Mouse (Mus musculus): ENCODE results near the gene Trim25.

Gene Trim25

DNA sequence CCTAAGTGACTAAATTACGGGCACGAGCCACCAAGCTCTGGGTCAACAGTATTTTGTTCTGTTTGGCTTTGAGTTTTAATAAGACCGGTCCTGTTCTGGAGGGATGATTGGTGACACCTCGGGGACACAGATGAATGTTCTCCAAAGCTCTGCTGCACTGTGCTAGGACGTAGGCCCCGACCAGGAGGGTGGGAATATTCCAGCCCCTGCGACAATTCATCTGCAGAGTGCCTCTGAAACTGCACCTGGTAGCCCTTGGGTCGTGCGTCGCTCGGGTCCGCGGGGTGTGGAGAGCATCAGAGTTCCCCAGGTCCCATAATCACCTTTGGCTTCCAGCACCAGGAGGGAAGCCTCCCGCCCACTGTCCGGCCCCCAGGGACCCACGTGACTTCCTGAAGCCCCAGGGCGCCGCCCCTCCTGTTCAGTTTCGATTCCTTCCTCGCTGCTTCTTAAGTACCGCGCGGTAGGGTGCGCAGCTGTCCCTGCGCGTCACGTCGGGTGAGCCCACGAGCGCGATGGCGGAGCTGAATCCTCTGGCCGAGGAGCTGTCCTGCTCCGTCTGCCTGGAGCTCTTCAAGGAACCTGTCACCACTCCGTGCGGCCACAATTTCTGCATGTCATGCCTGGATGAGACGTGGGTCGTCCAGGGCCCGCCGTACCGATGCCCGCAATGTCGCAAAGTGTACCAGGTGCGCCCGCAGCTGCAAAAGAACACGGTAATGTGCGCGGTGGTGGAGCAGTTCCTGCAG, at the start of gene Trim25:
Trim25 (plus strand) TSS at position 403 of the 749 bp plus-strand sequence.
- peak; percentile 73 for DNase-seq (ENCODE audit: low spot score)

GRCm38 (mm10) chr11:88949802-88950639, 49.2 kb upstream of the Trim25 start:
- no peak for DNase-seq (ENCODE audit: low spot score)

GRCm38 (mm10) chr11:88950640-88951250, 48.4 kb upstream of the Trim25 start:
- DNase-seq (ENCODE audit: low spot score): no peak

GRCm38 (mm10) chr11:88951576-88951975, 47.6 kb upstream of the Trim25 start:
- no peak for DNase-seq (ENCODE audit: low spot score)

GRCm38 (mm10) chr11:88952117-88952516, 47.1 kb upstream of the Trim25 start:
- no peak for DNase-seq (ENCODE audit: low spot score)

DNA sequence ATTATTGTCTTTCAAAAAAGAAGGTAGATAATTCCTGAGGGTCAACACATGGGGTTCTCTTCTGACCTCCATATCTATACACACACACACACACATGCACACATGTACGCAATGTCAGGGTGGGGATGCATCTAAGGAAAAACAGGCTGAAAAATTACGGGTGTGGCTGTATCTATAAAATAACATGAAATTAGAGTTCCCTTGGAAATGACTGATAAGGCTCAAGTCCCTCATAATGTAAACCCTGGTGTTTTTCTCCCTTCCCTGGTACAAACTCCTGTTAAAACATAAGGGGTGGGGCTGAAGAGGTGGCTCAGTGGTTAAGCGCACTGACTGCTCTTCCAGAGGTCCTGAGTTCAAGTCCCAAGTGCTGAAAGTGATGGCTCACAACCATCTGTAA, 45.6 kb upstream of the Trim25 start:
- DNase-seq (ENCODE audit: low spot score): no peak

DNA sequence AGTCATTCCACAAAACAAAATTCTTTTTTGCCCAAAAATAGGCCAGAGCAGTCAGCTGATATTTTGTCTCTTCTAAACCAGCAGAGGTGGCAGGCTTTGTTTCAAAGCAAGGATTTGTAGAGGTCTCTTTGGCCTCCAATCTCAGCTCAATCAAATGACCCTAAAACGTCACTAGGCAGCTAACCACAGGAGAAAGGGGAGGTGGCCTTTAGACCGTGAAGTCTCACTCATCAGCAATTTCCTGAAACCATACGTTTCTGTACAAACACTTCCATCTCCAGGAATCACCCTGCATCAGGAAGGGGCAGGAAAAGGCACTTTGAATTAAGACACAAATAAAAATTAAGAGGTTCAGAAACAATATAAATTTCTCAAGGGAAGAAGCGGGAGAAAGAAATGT, 44.4 kb upstream of the Trim25 start:
- DNase-seq (ENCODE audit: low spot score): no peak

DNA sequence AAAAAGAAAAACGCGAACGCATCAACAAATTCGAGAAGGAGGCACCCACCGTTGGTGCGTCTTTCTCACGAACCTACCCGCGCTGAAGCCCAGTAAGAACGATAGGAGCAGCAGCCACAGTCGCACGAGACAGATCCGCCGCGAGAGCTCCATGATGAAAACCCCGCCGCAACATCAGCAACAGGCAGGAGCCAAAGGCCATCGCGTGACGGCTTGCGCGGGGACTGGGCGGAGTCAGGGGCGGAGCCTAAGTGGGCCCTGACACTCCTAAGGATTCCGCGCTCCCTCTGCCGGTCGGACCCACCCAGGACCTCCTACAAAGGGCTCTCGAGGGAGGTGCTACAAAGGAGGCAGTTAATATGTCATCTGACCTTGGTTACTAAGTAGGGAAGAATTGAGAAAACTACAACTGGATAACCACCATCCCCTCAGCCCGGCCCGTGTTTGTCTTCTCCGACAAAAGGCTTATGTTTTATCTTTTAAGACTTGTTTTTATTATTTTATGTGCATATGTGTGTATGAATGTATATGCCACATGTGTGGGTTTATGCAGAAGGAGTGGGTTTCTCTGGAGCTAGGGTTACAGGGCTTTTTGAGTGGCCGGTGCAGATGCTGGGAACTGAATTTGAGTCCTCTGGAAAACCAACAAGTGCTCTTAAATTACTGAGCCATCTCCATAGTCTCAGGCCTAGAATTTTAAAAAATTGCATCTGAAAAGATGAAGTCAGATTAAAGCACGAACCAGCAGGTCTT, 43.8 kb upstream of the Trim25 start, which contains the start of gene Scpep1:
Scpep1 (minus strand) TSS at position 249 of the 753 bp plus-strand sequence.
- DNase-seq (ENCODE audit: low spot score): peak; percentile 86

DNA sequence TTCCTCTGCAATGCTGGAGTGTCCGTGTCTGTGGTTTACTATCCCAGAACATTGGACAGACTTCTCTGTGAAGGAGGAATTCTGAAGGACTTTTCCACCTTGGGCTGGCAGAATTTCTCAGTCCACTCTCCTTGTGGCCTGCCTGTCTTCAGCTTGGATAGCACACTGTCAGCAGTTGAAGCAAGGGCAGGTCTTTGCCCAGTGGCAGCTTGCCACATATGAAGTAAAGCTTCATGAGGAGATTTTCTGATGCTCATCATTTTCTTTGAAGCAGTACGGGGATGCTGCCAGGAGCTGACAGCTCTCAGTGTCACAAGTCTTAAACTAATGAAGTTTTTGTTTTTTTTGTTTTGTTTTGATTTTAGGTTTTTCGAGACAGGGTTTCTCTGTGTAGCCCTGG, 40.3 kb upstream of the Trim25 start:
- DNase-seq (ENCODE audit: low spot score): no peak

DNA sequence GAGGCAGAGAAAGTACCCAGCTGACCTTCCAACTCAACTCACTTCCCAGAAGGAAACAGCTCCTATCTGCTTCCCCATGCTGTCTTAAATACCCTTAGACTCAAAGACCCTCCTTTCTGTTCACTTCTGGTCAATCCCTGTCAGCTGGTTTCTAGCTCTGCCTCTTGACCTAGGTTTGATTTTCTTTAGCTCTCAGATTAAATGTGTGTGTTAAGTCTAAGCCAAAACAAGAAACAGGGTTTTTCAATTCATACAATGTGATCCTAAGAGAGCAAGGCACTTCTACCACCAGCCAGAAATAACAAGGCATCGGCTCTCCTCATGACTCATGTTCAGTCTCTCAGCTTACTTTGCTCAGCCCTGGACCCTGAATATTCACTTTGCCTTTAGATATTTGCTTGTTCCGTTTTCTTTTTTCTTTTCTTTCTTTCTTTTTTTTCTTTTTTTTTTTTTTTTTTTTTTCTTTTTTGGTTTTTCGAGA, 32.3 kb upstream of the Trim25 start, which contains the start of gene Elobl:
Elobl (minus strand) TSS at position 51 of the 481 bp plus-strand sequence.
- no peak for DNase-seq (ENCODE audit: low spot score)

GRCm38 (mm10) chr11:88970202-88970732, 28.9 kb upstream of the Trim25 start, which contains the start of gene Coil:
Gene Coil, plus strand, starts transcription at chr11:88970252.
- DNase-seq (ENCODE audit: low spot score): no peak

DNA sequence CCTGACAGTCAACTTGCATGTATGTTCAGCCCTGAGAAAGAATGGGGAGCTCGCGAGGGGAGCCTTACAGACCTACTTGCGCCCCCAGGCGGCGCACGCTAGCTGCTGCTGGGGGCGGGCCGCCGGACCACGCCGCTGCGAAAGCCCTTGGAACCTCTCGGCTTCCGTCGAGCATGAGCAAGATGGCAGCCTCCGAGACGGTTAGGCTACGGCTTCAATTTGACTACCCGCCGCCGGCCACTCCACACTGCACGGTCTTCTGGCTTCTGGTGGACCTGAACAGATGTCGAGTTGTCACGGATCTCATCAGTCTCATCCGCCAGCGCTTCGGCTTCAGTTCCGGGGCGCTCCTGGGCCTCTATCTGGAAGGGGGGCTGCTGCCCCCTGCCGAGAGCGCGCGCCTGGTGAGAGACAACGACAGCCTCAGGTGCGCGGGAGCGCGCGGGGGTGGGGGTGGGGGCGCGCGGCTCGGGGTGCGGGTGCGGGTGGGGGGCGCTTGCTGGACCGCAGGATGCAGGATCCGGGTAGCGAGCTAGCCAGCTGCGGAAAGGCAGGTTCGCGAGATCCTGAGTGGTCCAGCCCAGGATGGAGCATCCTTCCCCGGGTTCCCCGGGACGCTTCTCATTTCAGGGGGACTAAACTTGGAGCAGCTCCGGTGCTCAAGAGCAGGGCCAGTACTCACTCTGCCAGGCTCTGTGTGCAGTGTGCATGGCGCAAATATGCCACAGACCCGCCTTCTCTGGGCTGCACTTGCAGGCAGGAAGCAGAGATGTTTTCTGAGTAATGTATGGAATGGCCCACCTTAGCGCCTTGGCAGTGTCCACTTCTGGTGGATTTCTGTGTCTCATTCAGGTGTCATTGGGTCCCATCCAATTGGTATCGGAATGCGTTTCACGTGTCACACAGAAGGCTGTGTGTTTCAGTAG, 25.1 kb upstream of the Trim25 start:
- peak; percentile 77 for DNase-seq (ENCODE audit: low spot score)

- no peak for DNase-seq (ENCODE audit: low spot score)
Measured at GRCm38 (mm10) chr11:88976320-88976719, 22.9 kb upstream of the Trim25 start.

- DNase-seq (ENCODE audit: low spot score): no peak
Measured at GRCm38 (mm10) chr11:88977188-88977587, 22.0 kb upstream of the Trim25 start.

- DNase-seq (ENCODE audit: low spot score): no peak
Measured at GRCm38 (mm10) chr11:88981337-88981736, 17.8 kb upstream of the Trim25 start.

- no peak for DNase-seq (ENCODE audit: low spot score)
Measured at GRCm38 (mm10) chr11:88986616-88987015, 12.6 kb upstream of the Trim25 start.

GRCm38 (mm10) chr11:88988956-88989355, 10.2 kb upstream of the Trim25 start:
- no peak for DNase-seq (ENCODE audit: low spot score)

- DNase-seq (ENCODE audit: low spot score): no peak
Measured at GRCm38 (mm10) chr11:88989530-88989929, 9.6 kb upstream of the Trim25 start.

DNA sequence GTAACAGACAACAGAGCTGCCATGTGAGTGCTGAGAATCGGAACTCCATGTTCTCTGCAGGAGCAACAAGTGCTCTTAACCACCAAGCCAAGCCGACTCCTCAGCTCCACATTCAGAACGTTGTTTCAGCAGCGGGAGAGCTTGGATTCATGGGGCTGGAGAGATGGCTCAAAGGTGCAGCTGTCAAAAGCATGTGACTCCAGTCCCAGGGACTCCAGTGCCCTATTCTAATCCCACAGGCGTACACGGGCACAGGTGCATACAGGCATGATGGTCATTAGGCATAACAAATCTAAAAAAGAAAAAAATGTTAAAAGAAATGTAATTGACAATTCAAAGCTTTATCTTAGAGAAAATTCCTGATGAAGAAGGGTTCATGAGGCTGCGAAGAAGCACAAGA, 6.0 kb upstream of the Trim25 start:
- DNase-seq (ENCODE audit: low spot score): no peak

- no peak for DNase-seq (ENCODE audit: low spot score)
Measured at GRCm38 (mm10) chr11:88993625-88994024, 5.6 kb upstream of the Trim25 start.

Measured in ovary, postnatal 10 days (tissue).